Mouse (Mus musculus): ENCODE data around the gene Acta2. TPM values are rescaled to one million over a fixed set of nuclear protein-coding genes. Genes with fewer than 3 reads are reported as not detected.

Gene Acta2
- polyA plus RNA-seq, 1 experiment from 2014 or later, result 1,155 TPM

GRCm38 (mm10) chr19:34283614-34284013 is 28.2 kb upstream of the Acta2 start:
- Histone ChIP-seq H3K4me1 (ENCODE audit: control insufficient read depth, insufficient read depth, low read length) (peaks cover 3% of the 10 kb centered on the region; the same call in 1 of the 2 replicates), H3K36me3 (ENCODE audit: control insufficient read depth, insufficient read depth) (no peaks in the 10 kb centered on the region), H3K9ac (ENCODE audit: low read length) (no peak overlapping the region), H3K4me3 (ENCODE audit: low read length) (no peak overlapping the region), H3K27me3 (ENCODE audit: control insufficient read depth, insufficient read depth, low read length) (no peaks in the 10 kb centered on the region), H3K4me2 (ENCODE audit: low read depth, low read length) (no peak overlapping the region), H3K9me3 (replicated peaks; ENCODE audit: control insufficient read depth, low read length) (no peaks in the 10 kb centered on the region), H3K27ac (ENCODE audit: low read length) (no peak overlapping the region)
- 54% methylated on average over 6 of the region's 6 CpGs for WGBS
- ATAC-seq (replicated peaks; ENCODE audit: extremely low read depth, insufficient read depth, low FRiP score), result no peak

GRCm38 (mm10) chr19:34278078-34278477 is 22.7 kb upstream of the Acta2 start:
- Histone ChIP-seq H3K4me1 (ENCODE audit: control insufficient read depth, insufficient read depth, low read length) (no peaks in the 10 kb centered on the region), H3K27ac (ENCODE audit: low read length) (no peak overlapping the region), H3K9ac (ENCODE audit: low read length) (no peak overlapping the region), H3K9me3 (replicated peaks; ENCODE audit: control insufficient read depth, low read length) (no peaks in the 10 kb centered on the region), H3K4me2 (ENCODE audit: low read depth, low read length) (no peak overlapping the region), H3K36me3 (ENCODE audit: control insufficient read depth, insufficient read depth) (no peaks in the 10 kb centered on the region), H3K4me3 (ENCODE audit: low read length) (no peak overlapping the region), H3K27me3 (ENCODE audit: control insufficient read depth, insufficient read depth, low read length) (no peaks in the 10 kb centered on the region)
- 73% methylated on average over 3 of the region's 3 CpGs for WGBS
- ATAC-seq (replicated peaks; ENCODE audit: extremely low read depth, insufficient read depth, low FRiP score), result no peak

- ATAC-seq (replicated peaks; ENCODE audit: extremely low read depth, insufficient read depth, low FRiP score), result no peak
- H3K4me1 ChIP-seq (ENCODE audit: control insufficient read depth, insufficient read depth, low read length), result no peaks in the 10 kb centered on the region
- no peaks in the 10 kb centered on the region for H3K9me3 ChIP-seq (replicated peaks; ENCODE audit: control insufficient read depth, low read length)
- WGBS, result 90% methylated on average over 1 of the region's 1 CpGs
- H3K4me2 ChIP-seq (ENCODE audit: low read depth, low read length), result no peak overlapping the region
- H3K4me3 ChIP-seq (ENCODE audit: low read length), result no peak overlapping the region
- no peak overlapping the region for H3K9ac ChIP-seq (ENCODE audit: low read length)
- no peak overlapping the region for H3K27ac ChIP-seq (ENCODE audit: low read length)
- H3K27me3 ChIP-seq (ENCODE audit: control insufficient read depth, insufficient read depth, low read length), result no peaks in the 10 kb centered on the region
- H3K36me3 ChIP-seq (ENCODE audit: control insufficient read depth, insufficient read depth), result no peaks in the 10 kb centered on the region
Measured at GRCm38 (mm10) chr19:34273073-34273472, 17.7 kb upstream of the Acta2 start.

GRCm38 (mm10) chr19:34270824-34271464 is 15.6 kb upstream of the Acta2 start:
- no peaks in the 10 kb centered on the region for H3K9me3 ChIP-seq (replicated peaks; ENCODE audit: control insufficient read depth, low read length)
- no peak overlapping the region for H3K4me3 ChIP-seq (ENCODE audit: low read length)
- H3K9ac ChIP-seq (ENCODE audit: low read length), result no peak overlapping the region
- ATAC-seq (replicated peaks; ENCODE audit: extremely low read depth, insufficient read depth, low FRiP score), result no peak
- no peak overlapping the region for H3K4me2 ChIP-seq (ENCODE audit: low read depth, low read length)
- 85% methylated on average over 13 of the region's 13 CpGs for WGBS
- no peaks in the 10 kb centered on the region for H3K36me3 ChIP-seq (ENCODE audit: control insufficient read depth, insufficient read depth)
- no peaks in the 10 kb centered on the region for H3K27me3 ChIP-seq (ENCODE audit: control insufficient read depth, insufficient read depth, low read length)
- no peak overlapping the region for H3K27ac ChIP-seq (ENCODE audit: low read length)
- no peaks in the 10 kb centered on the region; the same call in 1 of the 2 replicates for H3K4me1 ChIP-seq (ENCODE audit: control insufficient read depth, insufficient read depth, low read length)

GRCm38 (mm10) chr19:34270106-34270726 is 14.8 kb upstream of the Acta2 start:
- no peaks in the 10 kb centered on the region for H3K9me3 ChIP-seq (replicated peaks; ENCODE audit: control insufficient read depth, low read length)
- ATAC-seq (replicated peaks; ENCODE audit: extremely low read depth, insufficient read depth, low FRiP score), result no peak
- peaks cover 7% of the 10 kb centered on the region for H3K4me1 ChIP-seq (ENCODE audit: control insufficient read depth, insufficient read depth, low read length)
- no peak overlapping the region for H3K4me2 ChIP-seq (ENCODE audit: low read depth, low read length)
- no peak overlapping the region for H3K9ac ChIP-seq (ENCODE audit: low read length)
- H3K27ac ChIP-seq (ENCODE audit: low read length), result no peak overlapping the region
- WGBS, result 77% methylated on average over 11 of the region's 11 CpGs
- H3K36me3 ChIP-seq (ENCODE audit: control insufficient read depth, insufficient read depth), result no peaks in the 10 kb centered on the region
- no peaks in the 10 kb centered on the region for H3K27me3 ChIP-seq (ENCODE audit: control insufficient read depth, insufficient read depth, low read length)
- H3K4me3 ChIP-seq (ENCODE audit: low read length), result no peak overlapping the region

- ATAC-seq (replicated peaks; ENCODE audit: extremely low read depth, insufficient read depth, low FRiP score), result no peak
- WGBS, result 21% methylated on average over 1 of the region's 1 CpGs
Measured at GRCm38 (mm10) chr19:34268991-34269390, 13.6 kb upstream of the Acta2 start.

GRCm38 (mm10) chr19:34265604-34266193 is 10.3 kb upstream of the Acta2 start:
- H3K27ac ChIP-seq (ENCODE audit: low read length), result peak overlapping the region; percentile 78
- H3K4me1 ChIP-seq (ENCODE audit: control insufficient read depth, insufficient read depth, low read length), result peaks cover 7% of the 10 kb centered on the region
- H3K4me2 ChIP-seq (ENCODE audit: low read depth, low read length), result peak overlapping the region; percentile 36; the same call in 1 of the 2 replicates
- H3K4me3 ChIP-seq (ENCODE audit: low read length), result no peak overlapping the region
- ATAC-seq (replicated peaks; ENCODE audit: extremely low read depth, insufficient read depth, low FRiP score), result peak; percentile 28; the same call in 1 of the 2 replicates
- H3K9ac ChIP-seq (ENCODE audit: low read length), result 0 out of 2 replicates have a peak overlapping the region, but pooled peaks have one; percentile 15
- 37% methylated on average over 5 of the region's 5 CpGs for WGBS
- no peaks in the 10 kb centered on the region for H3K27me3 ChIP-seq (ENCODE audit: control insufficient read depth, insufficient read depth, low read length)
- no peaks in the 10 kb centered on the region for H3K9me3 ChIP-seq (replicated peaks; ENCODE audit: control insufficient read depth, low read length)
- H3K36me3 ChIP-seq (ENCODE audit: control insufficient read depth, insufficient read depth), result no peaks in the 10 kb centered on the region

More at GRCm38 (mm10) chr19:34268991-34269390, 13.6 kb upstream of the Acta2 start:
- H3K4me2 ChIP-seq (ENCODE audit: low read depth, low read length), result no peak overlapping the region
- H3K4me1 ChIP-seq (ENCODE audit: control insufficient read depth, insufficient read depth, low read length), result peaks cover 7% of the 10 kb centered on the region
- no peak overlapping the region for H3K4me3 ChIP-seq (ENCODE audit: low read length)
- no peaks in the 10 kb centered on the region for H3K36me3 ChIP-seq (ENCODE audit: control insufficient read depth, insufficient read depth)
- no peaks in the 10 kb centered on the region for H3K9me3 ChIP-seq (replicated peaks; ENCODE audit: control insufficient read depth, low read length)
- no peak overlapping the region for H3K27ac ChIP-seq (ENCODE audit: low read length)
- H3K9ac ChIP-seq (ENCODE audit: low read length), result no peak overlapping the region
- no peaks in the 10 kb centered on the region for H3K27me3 ChIP-seq (ENCODE audit: control insufficient read depth, insufficient read depth, low read length)

- H3K36me3 ChIP-seq (ENCODE audit: control insufficient read depth, insufficient read depth), result no peaks in the 10 kb centered on the region
- no peak for ATAC-seq (replicated peaks; ENCODE audit: extremely low read depth, insufficient read depth, low FRiP score)
- WGBS, result 77% methylated on average over 2 of the region's 2 CpGs
- H3K27me3 ChIP-seq (ENCODE audit: control insufficient read depth, insufficient read depth, low read length), result no peaks in the 10 kb centered on the region
- no peak overlapping the region for H3K9ac ChIP-seq (ENCODE audit: low read length)
- H3K4me3 ChIP-seq (ENCODE audit: low read length), result no peak overlapping the region
- H3K4me2 ChIP-seq (ENCODE audit: low read depth, low read length), result no peak overlapping the region
- peaks cover 7% of the 10 kb centered on the region for H3K4me1 ChIP-seq (ENCODE audit: control insufficient read depth, insufficient read depth, low read length)
- no peak overlapping the region for H3K27ac ChIP-seq (ENCODE audit: low read length)
- H3K9me3 ChIP-seq (replicated peaks; ENCODE audit: control insufficient read depth, low read length), result no peaks in the 10 kb centered on the region
Measured at GRCm38 (mm10) chr19:34262273-34262974, 7.0 kb upstream of the Acta2 start.
